Mouse (Mus musculus): ENCODE results near the gene Cgref1. TPM values are rescaled to one million over a fixed set of nuclear protein-coding genes. Genes with fewer than 3 reads are reported as not detected.

The Cgref1 gene
- polyA plus RNA-seq (2012; rRNA removed) = 0.69 and 0.77 TPM in 2 replicates

DNA sequence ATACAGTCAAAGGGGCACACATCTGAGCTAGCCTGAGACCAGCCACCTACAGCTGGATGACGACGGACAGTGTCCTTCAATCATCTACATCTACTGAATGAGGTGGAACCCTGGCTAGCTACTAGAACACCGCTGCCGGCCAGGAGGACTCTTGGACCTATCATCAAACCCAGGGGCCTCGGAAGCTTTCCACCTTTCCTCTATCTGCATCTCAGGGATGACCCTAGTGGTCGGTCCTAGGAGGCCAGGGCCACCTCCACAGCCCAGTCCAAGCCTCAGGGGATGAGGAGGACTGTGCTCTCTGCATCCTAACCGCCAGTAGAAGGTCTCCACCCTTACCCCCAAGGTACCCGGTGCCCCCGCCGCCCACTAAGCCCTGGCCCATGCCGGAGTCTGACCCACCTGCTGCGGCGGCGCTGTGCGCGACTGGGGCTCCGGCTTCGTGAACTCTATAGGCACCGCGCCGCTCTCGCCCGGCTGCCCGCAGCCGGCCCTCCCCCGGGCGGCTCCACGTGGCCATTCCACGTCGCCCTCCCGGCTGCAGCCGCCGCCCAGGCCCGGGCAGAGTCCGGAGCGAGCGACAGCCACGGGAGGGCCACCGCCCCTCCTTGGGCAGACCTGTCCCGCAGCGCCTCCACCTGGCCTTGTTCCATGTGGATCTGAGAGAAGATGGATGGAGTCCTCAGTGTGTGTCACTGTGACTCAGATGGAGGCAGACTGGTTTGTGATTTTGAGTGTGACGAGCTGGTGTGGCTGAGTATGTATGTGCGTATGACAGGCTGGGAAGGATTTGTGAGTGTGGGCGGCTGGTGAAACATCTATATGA lies at the start of gene Cgref1:
TSS of gene Cgref1 (minus strand) at position 636 of the 826 bp plus-strand sequence.
- Histone ChIP-seq H3K36me3 (ENCODE audit: control insufficient read depth, insufficient read depth, low read length) (no peaks in the 10 kb centered on the region), H3K27ac (ENCODE audit: control insufficient read depth, insufficient read depth, low read depth, low read length) (no peak within 1 kb of the TSS), H3K4me1 (ENCODE audit: control insufficient read depth, insufficient read depth, low read length) (peaks cover 15% of the 10 kb centered on the region), H3K4me3 (ENCODE audit: control insufficient read depth, low read depth, low read length) (peak within 1 kb of the TSS; percentile 43), H3K27me3 (ENCODE audit: control insufficient read depth, insufficient read depth, low read length) (no peaks in the 10 kb centered on the region)
- TF ChIP-seq CTCF (IDR thresholded peaks at IDR 0.05; ENCODE audit: control insufficient read depth, insufficient read depth, insufficient replicate concordance, low read depth, low read length) = no peak
- TF ChIP-seq POLR2A (IDR thresholded peaks at IDR 0.05; ENCODE audit: control insufficient read depth, low read depth, low read length) = no peak

DNA sequence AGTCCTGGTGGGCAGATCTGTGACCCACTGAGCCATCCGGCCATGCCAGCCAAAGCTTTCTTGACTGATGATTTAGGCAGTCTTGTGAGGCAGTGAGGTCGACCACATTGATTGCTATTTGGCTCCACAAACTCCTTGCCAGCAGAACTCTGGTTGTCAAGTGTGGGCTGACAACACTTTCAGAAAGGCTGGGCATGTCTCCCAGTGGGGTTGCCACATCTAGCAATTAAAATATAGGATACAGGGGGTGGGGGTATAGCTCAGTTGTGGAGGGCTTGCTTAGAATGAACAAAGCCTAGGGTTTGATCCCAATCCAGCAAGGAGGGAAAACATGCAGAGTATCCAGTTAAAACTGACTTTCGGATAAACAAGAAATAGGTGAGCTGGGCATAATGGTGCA lies 48.7 kb upstream of the Cgref1 start:
- TF ChIP-seq POLR2A (IDR thresholded peaks at IDR 0.05; ENCODE audit: control insufficient read depth, low read depth, low read length) = no peak
- no peak for TF ChIP-seq CTCF (IDR thresholded peaks at IDR 0.05; ENCODE audit: control insufficient read depth, insufficient read depth, insufficient replicate concordance, low read depth, low read length)

DNA sequence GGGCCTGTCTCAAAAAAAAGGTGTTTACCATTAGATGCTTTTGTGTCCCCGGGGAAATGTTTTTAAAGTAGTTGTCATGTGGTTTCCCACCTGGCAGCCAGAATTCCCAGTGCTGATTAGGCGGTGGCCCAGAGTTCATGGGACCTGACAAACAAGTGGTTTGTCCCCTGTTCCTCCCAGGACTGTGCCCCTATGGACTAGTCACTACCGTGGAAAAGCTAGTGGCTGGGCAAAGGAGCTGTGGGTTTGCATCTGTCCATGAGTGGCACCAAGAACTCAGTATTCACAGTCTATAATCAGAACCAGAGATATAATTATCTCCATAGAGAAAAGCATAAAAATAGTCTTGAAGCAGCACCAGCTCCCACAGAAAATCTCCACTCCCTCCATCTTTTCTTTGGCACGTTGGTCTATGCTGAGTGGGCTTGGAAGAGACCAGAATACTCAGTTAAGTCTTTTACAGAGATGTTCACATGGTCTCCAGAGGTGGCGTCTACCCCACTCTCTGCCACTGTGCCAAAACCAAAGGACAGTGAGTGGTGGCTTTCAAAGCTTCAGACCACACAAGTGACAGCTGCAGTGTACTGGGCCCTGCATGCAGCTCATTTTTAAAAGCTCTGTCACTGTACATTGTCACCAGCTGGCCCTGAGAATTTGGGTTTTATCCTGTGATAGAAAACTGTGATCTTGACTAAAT lies 47.7 kb upstream of the Cgref1 start:
- H3K4me3 ChIP-seq (ENCODE audit: control insufficient read depth, low read depth, low read length) = no peak overlapping the region
- no peaks in the 10 kb centered on the region for H3K27me3 ChIP-seq (ENCODE audit: control insufficient read depth, insufficient read depth, low read length)
- no peak overlapping the region for H3K27ac ChIP-seq (ENCODE audit: control insufficient read depth, insufficient read depth, low read depth, low read length)
- H3K36me3 ChIP-seq (ENCODE audit: control insufficient read depth, insufficient read depth, low read length) = no peaks in the 10 kb centered on the region
- TF ChIP-seq CTCF (IDR thresholded peaks at IDR 0.05; ENCODE audit: control insufficient read depth, insufficient read depth, insufficient replicate concordance, low read depth, low read length) = no peak
- TF ChIP-seq POLR2A (IDR thresholded peaks at IDR 0.05; ENCODE audit: control insufficient read depth, low read depth, low read length) = no peak
- H3K4me1 ChIP-seq (ENCODE audit: control insufficient read depth, insufficient read depth, low read length) = no peaks in the 10 kb centered on the region

More for the DNA sequence above, 48.7 kb upstream of the Cgref1 start:
- Histone ChIP-seq H3K4me1 (ENCODE audit: control insufficient read depth, insufficient read depth, low read length) (no peaks in the 10 kb centered on the region), H3K4me3 (ENCODE audit: control insufficient read depth, low read depth, low read length) (no peak overlapping the region), H3K36me3 (ENCODE audit: control insufficient read depth, insufficient read depth, low read length) (no peaks in the 10 kb centered on the region), H3K27me3 (ENCODE audit: control insufficient read depth, insufficient read depth, low read length) (no peaks in the 10 kb centered on the region), H3K27ac (ENCODE audit: control insufficient read depth, insufficient read depth, low read depth, low read length) (no peak overlapping the region)

DNA sequence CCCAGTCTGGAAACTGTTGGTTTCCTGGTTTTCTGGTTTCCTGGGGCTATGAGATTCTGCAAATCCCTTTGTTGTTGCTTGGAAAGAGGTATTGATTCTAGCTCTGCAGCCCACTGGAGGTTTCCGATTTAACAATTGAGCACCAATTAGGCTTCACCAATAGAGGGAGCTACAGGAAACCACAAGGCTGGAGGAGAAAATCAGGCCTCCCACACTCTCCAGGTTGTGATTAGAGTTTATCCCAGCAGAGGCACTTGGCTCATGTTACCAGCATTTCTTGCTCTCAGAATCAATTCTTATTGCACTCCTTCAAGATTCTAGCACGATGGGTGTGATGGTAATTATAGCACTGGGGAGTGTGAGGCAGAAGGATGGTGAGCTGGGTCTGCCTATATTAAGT lies 37.0 kb upstream of the Cgref1 start:
- no peaks in the 10 kb centered on the region for H3K36me3 ChIP-seq (ENCODE audit: control insufficient read depth, insufficient read depth, low read length)
- H3K27me3 ChIP-seq (ENCODE audit: control insufficient read depth, insufficient read depth, low read length) = no peaks in the 10 kb centered on the region
- H3K27ac ChIP-seq (ENCODE audit: control insufficient read depth, insufficient read depth, low read depth, low read length) = no peak overlapping the region
- H3K4me3 ChIP-seq (ENCODE audit: control insufficient read depth, low read depth, low read length) = no peak overlapping the region
- no peaks in the 10 kb centered on the region for H3K4me1 ChIP-seq (ENCODE audit: control insufficient read depth, insufficient read depth, low read length)
- TF ChIP-seq CTCF (IDR thresholded peaks at IDR 0.05; ENCODE audit: control insufficient read depth, insufficient read depth, insufficient replicate concordance, low read depth, low read length) (no peak), POLR2A (IDR thresholded peaks at IDR 0.05; ENCODE audit: control insufficient read depth, low read depth, low read length) (no peak)

DNA sequence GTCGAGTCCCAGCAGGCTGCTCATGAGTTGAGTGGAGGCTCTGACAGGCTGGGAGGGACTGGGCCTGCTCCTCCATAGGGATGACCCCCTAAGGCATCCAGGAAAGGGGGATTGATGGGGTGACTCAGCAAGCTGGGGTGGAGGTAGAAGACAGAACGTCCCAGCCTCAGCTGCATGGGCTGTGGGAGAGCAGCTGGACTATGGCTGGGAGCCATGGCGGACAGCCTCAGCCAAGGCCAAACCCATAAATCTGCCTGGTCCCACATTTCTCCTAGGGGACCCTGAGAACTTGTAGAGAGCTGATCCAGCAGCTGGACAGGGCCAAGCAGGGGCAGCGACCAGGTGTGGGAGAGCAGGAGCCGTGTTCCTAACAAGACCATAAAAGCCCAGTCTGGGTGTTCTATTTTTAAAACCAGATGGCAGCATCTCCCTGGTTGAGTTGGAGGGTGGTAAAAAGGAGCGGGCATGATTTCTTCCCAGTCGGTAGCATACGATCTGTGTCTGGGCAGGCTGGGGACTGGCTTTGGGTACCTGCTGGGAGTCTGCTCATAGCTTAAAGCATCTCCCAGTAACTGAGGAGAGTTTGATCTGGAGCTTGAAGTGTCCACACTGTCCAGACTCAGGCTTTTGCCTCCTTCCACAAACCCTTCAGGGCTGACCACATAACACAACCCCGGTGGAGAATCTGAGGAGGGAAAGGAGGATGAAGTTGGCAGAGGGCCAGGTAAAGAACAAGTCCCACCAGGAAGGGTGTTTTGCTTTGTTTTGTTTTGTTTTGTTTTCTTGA lies 29.7 kb upstream of the Cgref1 start:
- Histone ChIP-seq H3K27me3 (ENCODE audit: control insufficient read depth, insufficient read depth, low read length) (no peaks in the 10 kb centered on the region), H3K36me3 (ENCODE audit: control insufficient read depth, insufficient read depth, low read length) (no peaks in the 10 kb centered on the region), H3K4me3 (ENCODE audit: control insufficient read depth, low read depth, low read length) (no peak overlapping the region), H3K4me1 (ENCODE audit: control insufficient read depth, insufficient read depth, low read length) (peaks cover 4% of the 10 kb centered on the region), H3K27ac (ENCODE audit: control insufficient read depth, insufficient read depth, low read depth, low read length) (peak overlapping the region; percentile 14; the same call in 1 of the 2 replicates)
- TF ChIP-seq POLR2A (IDR thresholded peaks at IDR 0.05; ENCODE audit: control insufficient read depth, low read depth, low read length) (no peak), CTCF (IDR thresholded peaks at IDR 0.05; ENCODE audit: control insufficient read depth, insufficient read depth, insufficient replicate concordance, low read depth, low read length) (no peak)

DNA sequence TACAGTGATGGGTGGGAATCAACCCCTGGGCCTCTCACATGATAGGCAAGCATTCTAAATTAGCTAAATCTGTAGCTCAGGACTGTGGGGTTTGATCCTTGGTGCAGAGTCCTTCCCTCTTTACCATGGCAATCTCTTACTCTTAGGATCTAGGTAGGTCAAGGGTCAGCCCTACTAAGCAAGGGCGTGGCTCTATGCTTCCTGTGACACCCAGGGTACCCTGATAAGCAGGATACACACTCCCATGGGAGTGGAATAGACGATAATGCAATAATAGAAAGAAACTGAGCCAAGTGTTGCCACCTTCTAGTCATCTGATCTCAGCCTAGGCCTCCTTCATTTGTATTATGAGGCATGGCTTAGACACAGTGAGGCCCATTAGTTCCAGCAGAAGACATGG lies 24.0 kb upstream of the Cgref1 start:
- TF ChIP-seq CTCF (IDR thresholded peaks at IDR 0.05; ENCODE audit: control insufficient read depth, insufficient read depth, insufficient replicate concordance, low read depth, low read length) = no peak
- no peak for TF ChIP-seq POLR2A (IDR thresholded peaks at IDR 0.05; ENCODE audit: control insufficient read depth, low read depth, low read length)
- Histone ChIP-seq H3K27ac (ENCODE audit: control insufficient read depth, insufficient read depth, low read depth, low read length) (no peak overlapping the region), H3K4me3 (ENCODE audit: control insufficient read depth, low read depth, low read length) (no peak overlapping the region), H3K36me3 (ENCODE audit: control insufficient read depth, insufficient read depth, low read length) (no peaks in the 10 kb centered on the region), H3K4me1 (ENCODE audit: control insufficient read depth, insufficient read depth, low read length) (peaks cover 5% of the 10 kb centered on the region), H3K27me3 (ENCODE audit: control insufficient read depth, insufficient read depth, low read length) (no peaks in the 10 kb centered on the region)

DNA sequence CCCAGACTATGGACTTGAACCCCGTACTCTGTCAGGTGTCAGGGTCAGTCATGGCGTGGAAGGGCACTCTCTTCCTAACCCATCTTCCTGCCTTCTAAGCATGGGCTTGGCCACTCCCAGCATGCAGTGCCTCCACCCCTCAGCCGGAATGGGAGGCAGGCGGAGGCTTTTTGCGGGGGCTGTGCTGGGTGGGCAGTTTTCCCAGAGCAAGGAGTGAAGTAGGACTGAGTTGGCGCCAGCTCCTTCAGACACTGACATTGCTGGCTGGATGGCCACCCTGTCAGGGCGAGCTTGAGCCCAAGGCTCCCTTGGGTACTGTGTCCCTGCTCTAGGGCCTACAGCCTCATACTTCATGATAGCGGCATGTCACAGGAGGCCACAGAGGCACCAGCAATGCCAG lies 23.0 kb upstream of the Cgref1 start, which contains the start of gene Tcf23:
TSS of gene Tcf23 (plus strand) at position 247 of the 400 bp plus-strand sequence.
- Histone ChIP-seq H3K27me3 (ENCODE audit: control insufficient read depth, insufficient read depth, low read length) (no peaks in the 10 kb centered on the region), H3K4me3 (ENCODE audit: control insufficient read depth, low read depth, low read length) (no peak within 1 kb of the TSS), H3K4me1 (ENCODE audit: control insufficient read depth, insufficient read depth, low read length) (peaks cover 5% of the 10 kb centered on the region), H3K36me3 (ENCODE audit: control insufficient read depth, insufficient read depth, low read length) (no peaks in the 10 kb centered on the region), H3K27ac (ENCODE audit: control insufficient read depth, insufficient read depth, low read depth, low read length) (peak within 1 kb of the TSS; percentile 46)
- TF ChIP-seq POLR2A (IDR thresholded peaks at IDR 0.05; ENCODE audit: control insufficient read depth, low read depth, low read length) (no peak), CTCF (IDR thresholded peaks at IDR 0.05; ENCODE audit: control insufficient read depth, insufficient read depth, insufficient replicate concordance, low read depth, low read length) (no peak)

Data from testis, adult 2 months (tissue).